Mouse (Mus musculus) heart, embryonic 16.5 days (tissue): ENCODE results near the gene Dpy19l1. TPM values are rescaled to one million over a fixed set of nuclear protein-coding genes. Genes with fewer than 3 reads are reported as not detected.

Experiments
- ATAC-seq: fragments of 200-750 bp; cut with Nextera tagmentation; replicated peaks from 2 replicates; pipeline ENCODE4 v1.8.0; 2017; ENCODE audit warnings: moderate number of reproducible peaks; ENCODE audit not compliant: insufficient read depth, low FRiP score; ENCODE audit errors: extremely low read depth
- H3K27ac ChIP-seq: fragments of 300-500 bp; sonication (generic); 2 replicates; pipeline ENCODE4 v1.5.1; 2014; ENCODE audit warnings: mild to moderate bottlenecking, low read length, control low read depth, moderate library complexity
- H3K27me3 ChIP-seq: fragments of 300-500 bp; sonication (generic); 2 replicates; pipeline ENCODE4 v1.6.1; 2014; ENCODE audit warnings: low read length, mixed read lengths; ENCODE audit not compliant: control insufficient read depth, insufficient read depth
- H3K36me3 ChIP-seq: fragments of 300-500 bp; sonication (generic); 2 replicates; pipeline ENCODE4 v1.6.1; 2014; ENCODE audit not compliant: control insufficient read depth, insufficient read depth
- H3K4me1 ChIP-seq: fragments of 300-500 bp; sonication (generic); 2 replicates; pipeline ENCODE4 v1.6.1; 2014; ENCODE audit warnings: low read length, mixed read lengths; ENCODE audit not compliant: control insufficient read depth, insufficient read depth
- H3K4me2 ChIP-seq: fragments of 300-500 bp; sonication (generic); 2 replicates; pipeline ENCODE4 v1.6.1; 2014; ENCODE audit warnings: low read depth, mild to moderate bottlenecking, control low read depth, low read length
- H3K4me3 ChIP-seq: fragments of 300-500 bp; sonication (generic); 2 replicates; pipeline ENCODE4 v1.5.1; 2014; ENCODE audit warnings: mild to moderate bottlenecking, control low read depth, low read length
- H3K9ac ChIP-seq: fragments of 300-500 bp; sonication (generic); 2 replicates; pipeline ENCODE4 v1.6.1; 2014; ENCODE audit warnings: low read length, control low read depth
- H3K9me3 ChIP-seq: fragments of 300-500 bp; sonication (generic); replicated peaks from 2 replicates; pipeline ENCODE4 v1.6.1; 2016; ENCODE audit warnings: low read length; ENCODE audit not compliant: control insufficient read depth
- WGBS: fragments of 180-500 bp; shearing (Covaris S2); extraction: QIAGEN DNeasy Blood & Tissue Kit; methylation state at CpG from one replicate; pipeline ENCODE4 v1.1.7; 2014; 5-methylcytosine and 5-hydroxymethylcytosine counted together
- polyA plus RNA-seq: library from polyadenylated mRNA; unstranded; fragments of >200 nt; fragmentation: Nextera tagmentation; extraction: Ambion mirVana; gene quantifications from 2 replicates; pipeline ENCODE4 v1.2.1, GENCODE M21; 2015

Dpy19l1 gene
- polyA plus RNA-seq, 1 experiment from 2014 or later: 4.7 TPM

- 79% methylated on average over 3 of the region's 3 CpGs for WGBS
- no peaks in the 10 kb centered on the region for H3K27me3 ChIP-seq
Measured at GRCm38 (mm10) chr9:24450976-24451375, 52.0 kb downstream of the Dpy19l1 start.

GRCm38 (mm10) chr9:24450524-24450923 lies 52.4 kb downstream of the Dpy19l1 start:
- ATAC-seq: no peak
- Histone ChIP-seq H3K4me2 (no peak overlapping the region), H3K4me1 (0 out of 2 replicates have a peak, but pooled peaks cover 2% of the 10 kb centered on the region), H3K4me3 (no peak overlapping the region), H3K9me3 (no peaks in the 10 kb centered on the region), H3K27ac (no peak overlapping the region), H3K27me3 (no peaks in the 10 kb centered on the region), H3K36me3 (peaks cover 2% of the 10 kb centered on the region; the same call in 1 of the 2 replicates), H3K9ac (no peak overlapping the region)
- WGBS: 72% methylated on average over 7 of the region's 7 CpGs

More at GRCm38 (mm10) chr9:24450976-24451375, 52.0 kb downstream of the Dpy19l1 start:
- no peak overlapping the region for H3K9ac ChIP-seq
- no peaks in the 10 kb centered on the region for H3K9me3 ChIP-seq
- H3K27ac ChIP-seq: no peak overlapping the region
- no peak overlapping the region for H3K4me3 ChIP-seq
- H3K4me1 ChIP-seq: 0 out of 2 replicates have a peak, but pooled peaks cover 2% of the 10 kb centered on the region
- H3K36me3 ChIP-seq: peaks cover 2% of the 10 kb centered on the region; the same call in 1 of the 2 replicates
- ATAC-seq: no peak
- no peak overlapping the region for H3K4me2 ChIP-seq

- Histone ChIP-seq H3K9ac (no peak overlapping the region), H3K4me3 (no peak overlapping the region), H3K27ac (no peak overlapping the region), H3K36me3 (no peaks in the 10 kb centered on the region; the same call in 1 of the 2 replicates), H3K27me3 (no peaks in the 10 kb centered on the region), H3K9me3 (no peaks in the 10 kb centered on the region), H3K4me2 (no peak overlapping the region), H3K4me1 (0 out of 2 replicates have a peak, but pooled peaks cover 2% of the 10 kb centered on the region)
- WGBS: 75% methylated on average over 2 of the region's 2 CpGs
- no peak for ATAC-seq
Measured at GRCm38 (mm10) chr9:24434901-24435300, 68.0 kb downstream of the Dpy19l1 start.

DNA sequence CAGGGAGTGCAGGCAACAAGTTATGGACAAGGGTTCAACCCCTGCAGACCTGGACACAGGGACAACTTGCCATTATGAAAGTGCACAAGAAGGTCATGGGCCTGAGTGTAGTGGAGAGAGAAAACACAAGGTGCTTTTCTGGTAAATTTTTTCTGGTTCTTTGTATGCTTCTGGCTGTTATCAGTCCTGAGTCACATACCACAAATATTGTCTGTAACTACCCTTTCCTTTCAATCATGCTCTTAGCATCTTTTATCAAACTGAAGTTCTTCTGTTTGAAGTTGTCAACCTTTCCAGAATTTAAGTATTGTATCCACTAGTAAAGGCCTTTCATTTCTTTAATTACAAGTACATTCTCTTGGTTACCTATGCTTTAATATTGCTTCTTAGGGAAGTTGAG lies 73.2 kb downstream of the Dpy19l1 start:
- Histone ChIP-seq H3K36me3 (no peaks in the 10 kb centered on the region; the same call in 1 of the 2 replicates), H3K4me1 (no peaks in the 10 kb centered on the region), H3K27ac (no peak overlapping the region), H3K4me3 (no peak overlapping the region), H3K4me2 (no peak overlapping the region), H3K9ac (no peak overlapping the region), H3K27me3 (no peaks in the 10 kb centered on the region), H3K9me3 (no peaks in the 10 kb centered on the region)
- no peak for ATAC-seq

- Histone ChIP-seq H3K27me3 (no peaks in the 10 kb centered on the region), H3K9me3 (no peaks in the 10 kb centered on the region), H3K9ac (no peak overlapping the region), H3K4me3 (no peak overlapping the region), H3K4me1 (no peaks in the 10 kb centered on the region), H3K36me3 (peaks cover 4% of the 10 kb centered on the region; the same call in 1 of the 2 replicates), H3K27ac (no peak overlapping the region), H3K4me2 (no peak overlapping the region)
- no peak for ATAC-seq
- WGBS: 87% methylated on average over 1 of the region's 1 CpGs
Measured at GRCm38 (mm10) chr9:24425679-24426078, 77.3 kb downstream of the Dpy19l1 start.

DNA sequence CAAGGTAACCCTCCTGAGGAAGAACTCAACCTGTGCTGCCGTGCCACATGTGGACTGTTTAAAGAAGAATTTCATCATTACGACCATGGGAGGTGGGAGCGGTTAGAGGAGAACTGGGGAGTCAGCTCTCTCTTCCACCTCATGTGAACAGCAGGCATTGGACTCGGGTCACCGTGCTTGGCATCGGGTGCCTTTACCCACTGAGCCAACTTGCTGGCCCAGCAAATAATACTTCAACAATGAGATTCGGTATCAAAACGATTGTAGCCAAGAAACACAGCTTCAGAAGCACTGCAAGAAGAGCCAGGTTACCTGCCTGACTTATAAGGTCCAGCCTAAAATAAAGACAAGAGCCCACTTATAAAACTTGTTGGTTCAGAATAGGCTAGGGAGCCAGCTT lies 79.7 kb downstream of the Dpy19l1 start:
- H3K4me2 ChIP-seq: no peak overlapping the region
- H3K27ac ChIP-seq: no peak overlapping the region
- ATAC-seq: no peak
- WGBS: 92% methylated on average over 8 of the region's 8 CpGs
- H3K9ac ChIP-seq: no peak overlapping the region
- peaks cover 6% of the 10 kb centered on the region; the same call in 1 of the 2 replicates for H3K36me3 ChIP-seq
- no peaks in the 10 kb centered on the region for H3K27me3 ChIP-seq
- H3K9me3 ChIP-seq: no peaks in the 10 kb centered on the region
- H3K4me1 ChIP-seq: no peaks in the 10 kb centered on the region
- H3K4me3 ChIP-seq: no peak overlapping the region

DNA sequence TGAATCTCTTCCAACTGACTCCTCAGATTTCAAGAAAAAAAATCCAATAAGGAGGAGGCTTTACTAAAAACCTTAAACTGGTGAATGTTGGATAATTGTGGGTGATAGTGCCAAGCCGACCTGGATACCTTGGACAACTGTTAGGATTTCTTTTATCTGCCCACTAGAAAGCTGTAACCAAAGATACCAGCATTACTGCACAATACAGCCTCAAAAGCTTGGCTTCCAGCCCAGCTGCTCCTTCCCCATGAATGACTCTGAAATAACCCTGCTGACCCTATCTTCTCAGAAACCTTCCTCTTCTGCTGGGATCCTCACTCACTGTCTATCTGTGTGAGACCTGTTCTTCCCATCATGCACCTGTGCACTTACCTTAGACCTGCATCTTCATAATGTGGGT lies 81.1 kb downstream of the Dpy19l1 start:
- H3K4me2 ChIP-seq: no peak overlapping the region
- H3K4me3 ChIP-seq: no peak overlapping the region
- H3K27ac ChIP-seq: no peak overlapping the region
- peaks cover 6% of the 10 kb centered on the region; the same call in 1 of the 2 replicates for H3K36me3 ChIP-seq
- no peaks in the 10 kb centered on the region for H3K4me1 ChIP-seq
- H3K27me3 ChIP-seq: no peaks in the 10 kb centered on the region
- 25% methylated on average over 1 of the region's 1 CpGs for WGBS
- H3K9me3 ChIP-seq: no peaks in the 10 kb centered on the region
- no peak for ATAC-seq
- no peak overlapping the region for H3K9ac ChIP-seq

- no peaks in the 10 kb centered on the region for H3K4me1 ChIP-seq
- H3K9ac ChIP-seq: no peak overlapping the region
- H3K36me3 ChIP-seq: peaks cover 6% of the 10 kb centered on the region; the same call in 1 of the 2 replicates
- 74% methylated on average over 3 of the region's 3 CpGs for WGBS
- no peak for ATAC-seq
- no peaks in the 10 kb centered on the region for H3K9me3 ChIP-seq
- H3K4me3 ChIP-seq: no peak overlapping the region
- H3K27me3 ChIP-seq: no peaks in the 10 kb centered on the region
- H3K27ac ChIP-seq: no peak overlapping the region
- H3K4me2 ChIP-seq: no peak overlapping the region
Measured at GRCm38 (mm10) chr9:24421221-24421620, 81.7 kb downstream of the Dpy19l1 start.

DNA sequence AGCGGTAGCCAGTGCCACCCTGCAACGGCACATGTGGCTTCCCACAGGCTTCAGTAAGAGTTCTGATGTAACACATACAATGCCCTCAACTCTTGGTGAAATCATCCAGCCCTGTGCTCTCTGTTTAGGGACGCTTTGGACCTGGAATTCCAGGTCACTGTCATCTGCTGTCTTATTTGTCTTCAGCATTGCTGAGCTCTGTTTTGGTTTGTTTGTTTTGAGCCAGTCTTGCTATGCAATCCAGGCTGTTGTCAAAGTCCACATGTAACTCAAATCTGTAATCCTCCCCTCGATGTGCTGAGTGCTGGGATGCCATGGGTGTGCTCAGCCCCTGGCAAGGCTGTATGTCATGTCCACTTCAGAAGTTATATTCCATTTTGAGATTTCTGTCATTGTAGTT lies 82.8 kb downstream of the Dpy19l1 start:
- no peaks in the 10 kb centered on the region for H3K9me3 ChIP-seq
- WGBS: 92% methylated on average over 4 of the region's 4 CpGs
- peaks cover 6% of the 10 kb centered on the region; the same call in 1 of the 2 replicates for H3K36me3 ChIP-seq
- H3K4me2 ChIP-seq: no peak overlapping the region
- H3K9ac ChIP-seq: no peak overlapping the region
- no peak overlapping the region for H3K27ac ChIP-seq
- no peak for ATAC-seq
- no peaks in the 10 kb centered on the region for H3K27me3 ChIP-seq
- H3K4me3 ChIP-seq: no peak overlapping the region
- H3K4me1 ChIP-seq: no peaks in the 10 kb centered on the region
